Mouse (Mus musculus) neural tube, embryonic 13.5 days (tissue): ENCODE results near the gene Rab27a. TPM values are rescaled to one million over a fixed set of nuclear protein-coding genes. Genes with fewer than 3 reads are reported as not detected.
"Not testable (repeated sequence)": the region's sequence is repeated elsewhere in the genome, so short reads cannot be mapped to it uniquely, and the experiment has no call there.

ENCODE experiments used
- ATAC-seq: fragments of 200-750 bp; cut with Nextera tagmentation; 2 replicates; pipeline ENCODE4 v1.8.0; 2017; ENCODE audit warnings: low read depth, mild to moderate bottlenecking, moderate TSS enrichment, moderate library complexity
- H3K27ac ChIP-seq: fragments of 300-500 bp; sonication (generic); replicated peaks from 2 replicates; pipeline ENCODE4 v1.5.1; 2015; ENCODE audit warnings: moderate library complexity, mild to moderate bottlenecking, inconsistent platforms
- H3K27me3 ChIP-seq: fragments of 300-500 bp; sonication (generic); 2 replicates; pipeline ENCODE4 v1.6.1; 2015; ENCODE audit warnings: mild to moderate bottlenecking, inconsistent platforms
- H3K36me3 ChIP-seq: fragments of 300-500 bp; sonication (generic); 2 replicates; pipeline ENCODE4 v1.6.1; 2015; ENCODE audit warnings: mild to moderate bottlenecking, inconsistent platforms
- H3K4me1 ChIP-seq: fragments of 300-500 bp; sonication (generic); replicated peaks from 2 replicates; pipeline ENCODE4 v1.6.1; 2015; ENCODE audit warnings: inconsistent platforms
- H3K4me2 ChIP-seq: fragments of 300-500 bp; sonication (generic); 2 replicates; pipeline ENCODE4 v1.6.1; 2015; ENCODE audit warnings: inconsistent platforms, mild to moderate bottlenecking, moderate library complexity
- H3K4me3 ChIP-seq: fragments of 300-500 bp; sonication (generic); 2 replicates; pipeline ENCODE4 v1.5.1; 2015; ENCODE audit warnings: mild to moderate bottlenecking, inconsistent platforms
- H3K9ac ChIP-seq: fragments of 300-500 bp; sonication (generic); 2 replicates; pipeline ENCODE4 v1.6.1; 2015; ENCODE audit warnings: moderate library complexity, mild to moderate bottlenecking, inconsistent platforms
- H3K9me3 ChIP-seq: fragments of 300-500 bp; sonication (generic); 2 replicates; pipeline ENCODE4 v1.6.1; 2016; ENCODE audit warnings: inconsistent platforms
- WGBS: fragments of 180-500 bp; shearing (Covaris S2); methylation state at CpG from one replicate; pipeline ENCODE4 v1.1.7; 2015; 5-methylcytosine and 5-hydroxymethylcytosine counted together
- polyA plus RNA-seq: library from polyadenylated mRNA; unstranded; fragments of >200 nt; fragmentation: Nextera tagmentation; extraction: Ambion mirVana; gene quantifications from 2 replicates; pipeline ENCODE4 v1.2.1, GENCODE M21; 2015

Gene Rab27a
- polyA plus RNA-seq, 1 experiment from 2014 or later = 1.0 TPM

DNA sequence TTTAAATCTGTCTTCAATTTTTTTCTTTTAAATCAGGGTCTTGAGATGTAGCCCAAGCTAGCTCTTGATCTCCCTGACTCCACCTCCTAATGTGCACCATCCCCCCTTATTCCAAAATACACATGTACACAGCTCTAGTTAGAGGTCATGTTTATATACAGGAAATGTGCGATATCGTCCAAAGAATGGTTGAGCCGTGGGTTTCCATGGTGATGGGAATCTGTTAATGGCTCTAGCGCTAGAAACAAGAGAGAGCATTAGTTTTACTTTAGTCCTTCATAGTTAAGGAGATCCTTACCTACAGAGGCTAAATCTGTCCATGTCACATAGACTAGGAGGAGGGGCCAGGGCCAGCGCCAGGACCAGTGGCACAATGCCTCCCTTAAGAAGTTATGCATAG, 5.2 kb downstream of the Rab27a start:
- no peak overlapping the region for H3K9ac ChIP-seq
- H3K9me3 ChIP-seq = no peaks in the 10 kb centered on the region
- no peaks in the 10 kb centered on the region for H3K36me3 ChIP-seq
- ATAC-seq = no peak
- 61% methylated on average over 5 of the region's 5 CpGs for WGBS
- no peak overlapping the region for H3K4me3 ChIP-seq
- no peaks in the 10 kb centered on the region; the same call in 1 of the 2 replicates for H3K27me3 ChIP-seq
- no peak overlapping the region for H3K4me2 ChIP-seq
- peaks cover 7% of the 10 kb centered on the region for H3K4me1 ChIP-seq
- no peak overlapping the region for H3K27ac ChIP-seq

DNA sequence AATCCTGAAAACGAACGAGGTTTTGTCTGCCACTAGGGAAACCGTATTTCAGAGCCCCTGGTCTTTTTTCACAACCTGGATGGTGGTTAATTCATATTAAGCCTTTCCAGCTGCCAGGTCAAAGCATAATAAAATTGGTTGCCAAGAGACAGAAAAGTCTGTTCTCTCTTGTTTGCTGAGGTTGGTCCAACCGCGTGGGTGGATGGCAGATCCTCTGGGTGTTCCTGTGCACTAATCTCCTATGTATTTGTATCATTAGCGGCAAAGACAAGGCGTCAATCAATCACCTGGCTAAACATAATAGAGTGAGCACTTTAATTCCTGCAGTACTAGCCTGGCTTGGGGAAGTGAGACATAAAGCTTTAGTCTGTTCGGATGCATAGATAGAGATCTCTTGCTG, 6.0 kb downstream of the Rab27a start:
- Histone ChIP-seq H3K4me3 (no peak overlapping the region), H3K9me3 (no peaks in the 10 kb centered on the region), H3K27ac (no peak overlapping the region), H3K36me3 (no peaks in the 10 kb centered on the region), H3K4me2 (no peak overlapping the region), H3K4me1 (no peaks in the 10 kb centered on the region; the same call in 1 of the 2 replicates), H3K27me3 (no peaks in the 10 kb centered on the region; the same call in 1 of the 2 replicates), H3K9ac (no peak overlapping the region)
- no peak for ATAC-seq
- 71% methylated on average over 8 of the region's 8 CpGs for WGBS

DNA sequence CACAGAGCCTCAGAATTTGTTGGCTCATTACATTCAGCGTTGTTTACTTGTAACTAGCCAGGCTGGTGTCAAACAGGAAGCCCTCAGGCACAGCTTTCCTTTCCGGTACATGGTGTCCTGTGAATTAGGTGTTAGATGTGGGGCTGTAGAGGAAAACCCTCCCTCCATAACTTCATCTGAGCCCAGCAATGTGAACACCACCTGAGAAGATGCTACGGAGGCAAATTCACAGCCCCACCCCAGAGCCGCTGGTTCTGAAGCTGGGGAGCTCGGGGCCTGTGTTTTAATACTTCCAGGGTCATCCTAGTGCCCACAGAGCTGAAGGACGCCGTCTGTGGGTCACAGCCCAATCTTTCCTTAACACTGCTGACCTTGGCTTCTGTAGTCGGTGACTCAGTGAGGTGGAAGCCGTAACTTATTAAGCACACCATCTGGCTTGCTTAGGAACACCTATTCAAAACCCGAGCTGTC, 10.8 kb downstream of the Rab27a start:
- Histone ChIP-seq H3K4me1 (no peaks in the 10 kb centered on the region), H3K9me3 (no peaks in the 10 kb centered on the region), H3K9ac (no peak overlapping the region), H3K27ac (no peak overlapping the region), H3K4me3 (no peak overlapping the region), H3K36me3 (no peaks in the 10 kb centered on the region), H3K27me3 (no peaks in the 10 kb centered on the region), H3K4me2 (no peak overlapping the region)
- 74% methylated on average over 10 of the region's 10 CpGs for WGBS
- no peak for ATAC-seq

- Histone ChIP-seq H3K27ac (no peak overlapping the region), H3K9me3 (no peaks in the 10 kb centered on the region), H3K36me3 (no peaks in the 10 kb centered on the region), H3K4me1 (peaks cover 9% of the 10 kb centered on the region), H3K27me3 (no peaks in the 10 kb centered on the region), H3K9ac (no peak overlapping the region), H3K4me3 (no peak overlapping the region), H3K4me2 (no peak overlapping the region)
- ATAC-seq = no peak
- WGBS = 94% methylated on average over 4 of the region's 4 CpGs
Observed at GRCm38 (mm10) chr9:73059224-73059623, 14.6 kb downstream of the Rab27a start.

GRCm38 (mm10) chr9:73063621-73064290, 19.1 kb downstream of the Rab27a start:
- no peak for ATAC-seq
- Histone ChIP-seq H3K9ac (0 out of 2 replicates have a peak overlapping the region, but pooled peaks have one; percentile 3), H3K27ac (no peak overlapping the region), H3K27me3 (no peaks in the 10 kb centered on the region), H3K4me3 (no peak overlapping the region), H3K36me3 (no peaks in the 10 kb centered on the region), H3K4me1 (peaks cover 31% of the 10 kb centered on the region), H3K4me2 (peak overlapping the region; percentile 36), H3K9me3 (no peaks in the 10 kb centered on the region)
- WGBS = 26% methylated on average over 15 of the region's 15 CpGs

GRCm38 (mm10) chr9:73067086-73067485, 22.4 kb downstream of the Rab27a start:
- no peak overlapping the region for H3K4me3 ChIP-seq
- peak overlapping the region; percentile 40 for H3K4me2 ChIP-seq
- 23% methylated on average over 10 of the region's 10 CpGs for WGBS
- H3K9ac ChIP-seq = no peak overlapping the region
- H3K36me3 ChIP-seq = no peaks in the 10 kb centered on the region
- H3K27ac ChIP-seq = no peak overlapping the region
- peak; percentile 56 for ATAC-seq
- peaks cover 31% of the 10 kb centered on the region for H3K4me1 ChIP-seq
- H3K9me3 ChIP-seq = no peaks in the 10 kb centered on the region
- no peaks in the 10 kb centered on the region for H3K27me3 ChIP-seq

- H3K4me1 ChIP-seq = peaks cover 30% of the 10 kb centered on the region
- no peak overlapping the region for H3K9ac ChIP-seq
- H3K36me3 ChIP-seq = no peaks in the 10 kb centered on the region
- H3K4me3 ChIP-seq = no peak overlapping the region
- ATAC-seq = peak; percentile 81
- no peak overlapping the region for H3K4me2 ChIP-seq
- no peaks in the 10 kb centered on the region for H3K27me3 ChIP-seq
- 23% methylated on average over 6 of the region's 6 CpGs for WGBS
- no peaks in the 10 kb centered on the region for H3K9me3 ChIP-seq
- H3K27ac ChIP-seq = peak overlapping the region; percentile 10; the same call in 1 of the 2 replicates
Observed at GRCm38 (mm10) chr9:73068230-73068679, 23.6 kb downstream of the Rab27a start.

DNA sequence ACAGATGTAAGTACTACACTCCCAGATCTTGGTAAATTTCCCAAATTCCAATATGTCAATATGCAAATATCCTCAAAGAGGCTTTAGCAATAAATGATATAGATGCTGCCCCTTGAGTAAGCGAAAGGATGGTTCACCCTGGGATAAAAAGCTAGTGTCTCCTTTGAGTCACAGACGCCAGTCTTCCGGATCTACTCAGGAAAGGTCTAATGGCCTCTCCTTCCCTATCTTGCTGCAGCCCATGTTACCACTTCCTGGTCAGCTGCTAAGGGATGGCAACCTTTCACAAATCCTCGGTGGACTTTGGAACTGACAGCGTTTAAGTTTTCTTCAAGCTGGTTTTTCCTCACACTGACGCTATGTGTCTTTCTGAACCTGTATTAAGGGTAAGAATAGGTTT, 24.0 kb downstream of the Rab27a start:
- WGBS = 87% methylated on average over 6 of the region's 6 CpGs
- H3K9me3 ChIP-seq = no peaks in the 10 kb centered on the region
- ATAC-seq = no peak

DNA sequence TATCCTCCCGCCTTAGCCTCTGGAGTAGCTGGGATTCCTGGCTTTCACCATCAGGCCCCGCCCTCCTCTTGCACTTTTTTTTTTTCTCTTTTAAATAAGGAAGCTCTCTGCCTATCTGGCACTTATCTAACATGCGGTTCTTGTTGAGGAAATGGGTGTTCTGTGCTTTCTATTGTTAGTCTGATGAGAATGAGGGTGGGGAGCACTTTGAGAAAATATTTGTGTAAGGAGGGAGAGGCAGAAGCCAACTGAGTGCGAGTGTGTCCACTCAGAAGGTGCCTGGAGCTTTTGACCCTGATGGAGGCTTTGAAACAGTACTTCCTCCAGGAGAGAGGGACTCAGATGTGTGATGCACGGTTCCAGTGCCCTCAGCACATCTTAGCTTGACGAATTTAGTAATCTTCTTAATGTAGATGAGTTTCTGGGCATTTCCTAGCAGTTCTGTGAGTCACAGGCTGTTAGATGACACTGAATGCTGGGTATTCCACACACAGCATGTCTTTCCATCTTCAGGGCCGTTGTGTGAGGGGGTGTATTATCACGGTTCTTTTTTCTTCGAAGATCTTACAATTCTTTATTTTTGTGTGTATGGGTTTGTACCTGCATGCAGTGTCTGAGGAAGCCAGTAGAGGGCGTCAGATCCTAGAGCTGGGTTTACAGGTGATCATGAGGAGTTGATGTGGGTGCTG, 26.5 kb downstream of the Rab27a start:
- WGBS = 74% methylated on average over 10 of the region's 10 CpGs
- Histone ChIP-seq H3K4me3 (no peak overlapping the region), H3K27me3 (no peaks in the 10 kb centered on the region), H3K36me3 (no peaks in the 10 kb centered on the region), H3K9me3 (no peaks in the 10 kb centered on the region), H3K9ac (no peak overlapping the region), H3K4me2 (no peak overlapping the region), H3K4me1 (peaks cover 22% of the 10 kb centered on the region), H3K27ac (no peak overlapping the region)
- ATAC-seq = no peak

More for the DNA sequence above, 24.0 kb downstream of the Rab27a start:
- Histone ChIP-seq H3K4me1 (peaks cover 26% of the 10 kb centered on the region), H3K9ac (no peak overlapping the region), H3K27me3 (no peaks in the 10 kb centered on the region), H3K4me2 (no peak overlapping the region), H3K27ac (no peak overlapping the region), H3K4me3 (no peak overlapping the region), H3K36me3 (no peaks in the 10 kb centered on the region)

- Histone ChIP-seq H3K27ac (no peak overlapping the region), H3K9me3 (no peaks in the 10 kb centered on the region), H3K4me1 (peaks cover 13% of the 10 kb centered on the region), H3K36me3 (no peaks in the 10 kb centered on the region), H3K27me3 (no peaks in the 10 kb centered on the region), H3K4me3 (no peak overlapping the region), H3K9ac (no peak overlapping the region), H3K4me2 (no peak overlapping the region)
- no peak for ATAC-seq
- 83% methylated on average over 8 of the region's 8 CpGs for WGBS
Observed at GRCm38 (mm10) chr9:73072426-73072825, 27.8 kb downstream of the Rab27a start.

- H3K36me3 ChIP-seq = no peaks in the 10 kb centered on the region
- no peak overlapping the region for H3K27ac ChIP-seq
- H3K4me3 ChIP-seq = no peak overlapping the region
- H3K9ac ChIP-seq = no peak overlapping the region
- H3K27me3 ChIP-seq = no peaks in the 10 kb centered on the region
- H3K4me1 ChIP-seq = peaks cover 6% of the 10 kb centered on the region
- no peak overlapping the region for H3K4me2 ChIP-seq
- over 99% methylated on average over 5 of the region's 5 CpGs for WGBS
- H3K9me3 ChIP-seq = no peaks in the 10 kb centered on the region
- no peak for ATAC-seq
Observed at GRCm38 (mm10) chr9:73073169-73073568, 28.5 kb downstream of the Rab27a start.

GRCm38 (mm10) chr9:73079349-73079748, 34.7 kb downstream of the Rab27a start:
- 88% methylated on average over 11 of the region's 12 CpGs for WGBS
- not testable (repeated sequence) for H3K4me2 ChIP-seq, ATAC-seq, H3K9ac ChIP-seq, H3K36me3 ChIP-seq, H3K4me1 ChIP-seq, H3K9me3 ChIP-seq, H3K27me3 ChIP-seq, H3K27ac ChIP-seq, H3K4me3 ChIP-seq
